Mouse (Mus musculus) ES-CJ7 (cell line): ENCODE measurements around the gene Klrg2.

Source experiments
- DNase-seq: peaks from one replicate; pipeline ENCODE4 v3.0.0; 2011; ENCODE audit warnings: low read depth, low spot score

Klrg2 gene

DNA sequence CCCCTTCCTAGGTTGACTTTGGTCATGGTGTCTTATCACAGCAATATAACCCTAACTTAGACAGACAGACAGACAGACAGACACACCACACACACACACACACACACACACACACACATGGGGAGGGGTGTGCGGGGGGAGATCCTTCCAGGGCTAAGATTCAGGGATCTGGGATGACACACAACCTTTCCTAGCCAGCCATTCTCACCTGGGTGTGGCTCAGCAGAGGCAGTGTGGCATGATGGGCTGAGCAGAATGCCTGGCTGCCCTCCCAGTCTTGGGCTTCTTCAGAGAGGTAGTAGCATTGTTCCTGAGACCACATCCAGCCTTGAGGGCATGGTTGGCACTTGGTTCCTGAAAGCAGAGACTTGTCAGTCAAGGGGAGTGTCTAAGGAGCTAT is 7.5 kb downstream of the Klrg2 start:
- no peak for DNase-seq

DNA sequence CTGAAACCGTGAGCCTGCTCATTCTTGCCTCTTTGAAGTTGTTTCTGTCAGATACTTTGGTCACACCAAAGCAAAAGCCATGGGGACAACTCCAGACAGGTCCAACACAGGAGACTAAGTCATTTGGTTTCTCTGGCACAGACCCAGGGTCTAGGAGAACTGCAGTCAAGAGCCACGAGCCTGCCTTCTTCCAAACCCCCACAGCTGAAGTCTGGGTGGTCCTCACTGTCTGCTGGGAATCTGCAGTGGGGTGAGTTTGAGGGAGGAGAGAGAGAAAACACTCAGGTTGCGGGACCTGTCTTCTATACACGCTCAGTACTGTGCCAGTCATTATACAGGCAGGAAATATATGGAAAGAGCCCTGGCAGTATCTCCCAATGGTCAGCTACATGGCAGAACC is 9.6 kb downstream of the Klrg2 start:
- DNase-seq: no peak

DNA sequence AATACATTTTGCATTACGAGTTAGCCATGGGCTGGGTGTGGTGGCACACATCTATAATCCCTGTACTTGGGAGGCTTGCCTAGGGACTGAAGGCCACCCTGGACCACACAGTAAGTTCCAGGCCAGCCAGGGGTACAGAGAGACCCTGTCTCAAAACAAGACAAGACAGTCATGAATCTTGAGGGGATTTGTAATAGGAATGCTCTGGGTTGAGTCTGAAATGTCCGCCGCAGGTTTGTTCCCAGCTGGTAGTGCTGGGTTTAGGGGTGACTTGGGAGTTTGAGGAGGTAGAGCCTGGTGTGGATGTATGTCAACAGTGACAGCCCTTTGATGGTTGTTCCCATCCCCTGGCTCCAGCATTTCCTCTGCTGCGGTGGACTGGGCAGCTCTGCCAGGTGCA is 10.0 kb downstream of the Klrg2 start:
- DNase-seq: no peak

DNA sequence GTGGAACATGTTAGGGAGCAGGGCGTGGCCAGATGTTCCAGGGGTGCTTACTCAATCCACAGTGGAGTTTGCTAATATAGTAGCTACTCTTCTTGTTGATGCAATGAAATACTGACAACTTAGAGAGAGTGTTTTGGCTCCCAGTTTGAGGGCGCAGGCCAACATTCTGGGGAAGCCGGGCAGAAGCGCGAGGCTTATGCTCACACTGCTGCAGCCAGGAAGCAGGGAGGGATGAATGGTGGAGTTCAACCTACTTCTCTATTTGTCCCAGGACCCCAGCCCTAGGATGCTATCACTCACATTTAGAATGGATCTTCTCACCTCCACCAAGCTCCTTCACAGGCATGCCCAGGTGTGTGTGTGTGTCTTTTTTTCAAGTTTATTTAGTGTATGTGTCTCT is 11.0 kb downstream of the Klrg2 start:
- no peak for DNase-seq

DNA sequence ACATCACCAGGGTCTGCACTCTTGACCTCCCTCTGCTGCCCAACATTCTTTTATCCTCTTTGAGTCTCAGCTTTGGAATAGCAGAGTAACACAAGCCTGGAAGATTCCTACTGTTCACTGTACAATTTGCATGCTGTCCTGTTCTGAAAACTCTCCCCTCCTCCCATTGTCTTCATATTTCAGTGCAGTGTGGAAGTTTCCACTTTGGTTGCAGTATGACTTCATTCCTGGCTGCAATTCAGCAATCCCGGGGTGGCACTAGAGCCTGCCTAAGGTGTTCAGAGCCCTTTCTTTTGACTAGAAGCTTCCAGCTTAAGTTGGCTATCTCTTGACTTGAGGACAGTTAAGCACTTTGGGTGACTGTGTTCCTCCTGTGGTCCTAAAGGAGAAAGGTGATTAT is 12.6 kb downstream of the Klrg2 start:
- DNase-seq: no peak

DNA sequence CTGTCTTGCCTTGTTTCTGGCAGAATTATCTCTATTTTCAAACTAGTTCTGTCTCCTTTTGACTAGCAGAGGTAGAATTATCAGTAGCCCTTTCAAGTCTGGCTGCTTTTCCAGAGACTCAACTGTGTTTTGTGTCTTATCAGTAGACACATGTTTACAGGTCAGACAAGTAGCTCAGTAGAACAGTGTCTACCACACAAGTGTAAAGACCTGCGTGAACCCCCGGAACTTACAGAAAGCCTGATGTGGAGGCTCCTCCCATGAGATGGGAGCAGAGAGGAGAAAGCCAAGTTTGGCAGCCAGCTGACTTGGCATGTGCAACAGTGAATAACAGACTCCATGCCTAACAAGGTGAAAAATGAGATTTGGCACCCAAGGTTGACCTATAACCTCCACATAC is 13.6 kb downstream of the Klrg2 start:
- DNase-seq: no peak

DNA sequence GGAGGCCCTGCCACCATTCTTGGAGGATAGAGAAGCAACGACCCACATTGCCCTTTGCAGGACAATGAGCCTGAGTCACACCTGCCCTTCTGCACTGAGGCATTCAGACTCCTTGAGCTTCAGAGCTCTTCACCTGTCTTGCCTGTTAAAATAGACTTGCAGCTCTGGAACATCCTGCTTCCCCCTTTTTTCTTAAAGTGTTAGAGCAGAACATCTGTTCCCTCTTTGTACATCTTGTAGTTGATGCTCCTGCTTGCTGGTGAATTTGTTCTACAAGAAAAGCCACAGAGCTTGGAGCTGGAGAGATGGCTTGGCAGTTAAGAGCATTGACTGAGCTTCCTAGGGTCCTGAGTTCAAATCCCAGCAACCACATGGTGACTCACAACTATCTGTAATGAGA is 14.6 kb downstream of the Klrg2 start:
- DNase-seq: no peak

DNA sequence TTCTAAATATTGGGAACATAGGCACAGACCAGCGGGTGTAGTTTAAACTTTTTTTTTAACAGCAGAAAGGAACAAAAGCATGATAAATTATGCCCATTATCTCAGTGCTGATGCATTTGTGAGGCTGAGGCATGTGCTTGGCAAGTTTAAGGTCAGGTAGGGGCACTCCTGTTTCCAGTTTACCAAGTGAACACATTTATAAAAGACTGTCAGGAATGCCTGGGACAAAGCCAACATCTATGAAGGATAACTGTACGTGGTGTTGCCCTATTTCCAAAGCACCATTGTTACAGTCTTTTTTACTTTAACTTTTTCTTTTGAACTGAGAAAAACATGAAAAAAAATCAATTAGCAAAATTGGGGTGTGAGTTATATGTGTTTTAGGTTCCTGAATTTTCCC is 27.1 kb downstream of the Klrg2 start:
- DNase-seq: no peak

DNA sequence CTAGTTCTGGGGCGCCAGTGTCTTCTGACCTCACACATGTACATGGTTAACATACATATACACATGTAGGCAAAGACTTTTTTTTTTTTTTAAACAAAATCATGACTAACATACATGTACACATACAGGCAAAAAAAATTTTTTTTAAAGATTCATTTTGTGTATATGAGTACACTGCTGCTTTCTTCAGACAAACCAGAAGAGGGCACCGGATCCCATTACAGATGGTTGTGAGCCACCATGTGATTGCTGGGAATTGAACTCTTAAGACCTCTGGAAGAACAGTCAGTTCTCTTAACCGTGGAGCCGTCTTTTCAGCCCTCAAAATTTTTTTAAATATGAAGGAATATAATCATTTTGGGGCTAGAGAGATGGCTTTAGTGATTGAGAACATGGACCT is 39.6 kb downstream of the Klrg2 start:
- peak; percentile 41 for DNase-seq

DNA sequence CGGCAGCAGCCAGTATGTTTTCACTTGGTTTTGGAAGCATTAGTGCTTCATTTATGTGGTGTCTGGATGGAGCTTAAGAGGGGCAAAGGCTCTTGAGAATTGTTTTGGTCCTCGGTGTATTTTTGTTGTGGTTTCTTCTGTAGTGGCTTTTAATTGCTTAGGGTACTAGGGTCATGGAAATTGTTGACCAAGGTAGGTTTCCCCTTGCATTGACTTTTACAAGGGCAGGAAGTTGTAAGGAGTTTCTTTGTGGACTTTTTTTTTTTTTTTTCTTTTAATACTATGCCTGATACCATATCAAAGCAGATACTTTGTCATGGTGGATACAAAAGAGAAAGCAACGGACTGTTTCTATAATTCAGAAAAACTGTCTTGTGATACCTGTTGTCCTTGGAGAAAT is 55.3 kb downstream of the Klrg2 start:
- DNase-seq: no peak

DNA sequence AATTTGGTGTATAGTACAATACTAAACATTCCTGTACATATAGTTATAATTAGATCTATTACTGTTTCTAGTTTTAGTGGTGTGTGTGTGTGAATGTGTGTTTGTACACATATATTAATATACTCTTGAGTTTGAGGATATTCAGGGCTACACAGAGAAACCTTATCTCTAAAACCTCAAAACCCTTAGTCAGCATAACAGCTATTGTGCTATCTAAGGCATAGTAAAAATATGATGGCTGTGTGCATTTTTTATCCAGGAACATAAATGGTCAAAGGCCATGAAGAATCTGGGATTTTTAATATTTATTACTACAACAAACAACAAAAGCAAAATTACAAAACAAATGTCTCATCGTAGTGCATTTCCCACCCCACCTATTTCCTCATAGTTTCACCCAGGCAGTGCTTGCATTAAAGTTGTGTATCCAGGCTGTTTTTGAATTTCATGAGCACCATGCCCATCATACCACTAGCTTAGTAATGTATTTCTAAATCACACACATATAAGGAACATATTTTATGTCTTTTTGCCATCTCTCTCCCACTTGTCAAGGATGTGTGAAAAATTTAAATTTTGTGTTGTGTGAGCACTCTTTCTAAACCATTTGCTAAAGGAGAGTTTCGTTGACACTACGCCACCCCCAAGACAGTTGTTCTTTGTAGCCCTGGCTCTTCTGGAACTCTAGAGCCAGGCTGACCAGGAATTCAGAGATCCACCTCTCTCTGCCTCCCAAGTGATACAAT is 56.8 kb downstream of the Klrg2 start:
- DNase-seq: no peak

DNA sequence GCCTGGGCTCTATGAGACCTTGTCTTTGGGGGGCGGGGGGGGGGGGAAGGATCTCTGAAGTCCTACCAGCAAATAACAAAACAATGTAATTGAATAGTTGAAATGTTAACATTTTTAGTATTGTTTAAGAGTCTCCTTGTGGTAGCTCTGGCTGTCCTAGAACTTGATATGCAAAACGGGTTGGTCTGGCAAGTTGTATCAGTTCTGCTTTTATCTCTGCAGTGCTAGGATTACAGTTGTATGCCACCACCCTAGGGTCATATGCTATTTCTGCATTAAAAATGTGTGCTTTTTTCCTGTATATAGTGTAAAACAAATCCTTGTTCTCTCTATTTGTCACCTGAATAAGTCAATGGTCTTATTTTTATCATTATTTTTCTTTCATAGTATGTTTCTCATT is 60.9 kb downstream of the Klrg2 start:
- no peak for DNase-seq
